Comparison of ENCODE assay signal across 8 mouse cellular contexts in the genomic region with DNA sequence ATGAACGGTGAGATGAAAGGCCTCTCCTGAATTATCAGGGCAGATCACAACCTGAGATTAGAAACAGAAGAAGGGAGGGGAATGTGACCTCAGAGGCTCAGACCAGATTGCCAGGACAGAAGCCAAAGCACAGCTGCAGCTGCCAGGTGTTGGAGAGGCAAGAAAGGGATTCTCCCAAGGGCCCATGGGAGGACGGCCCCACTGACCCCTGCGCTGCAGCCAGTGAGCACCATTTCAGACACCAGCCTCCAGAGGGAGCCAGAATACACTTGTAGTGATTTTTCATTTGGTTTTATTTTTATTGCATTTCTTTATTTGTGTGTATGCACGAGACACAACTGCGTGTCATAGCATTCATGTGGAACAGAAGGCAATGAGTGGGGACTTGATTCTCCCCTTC. TPM values are rescaled to one million over a fixed set of nuclear protein-coding genes. Genes with fewer than 3 reads are reported as not detected.
DNase-seq lines count a peak whose midpoint lies in the region; ATAC-seq and TF ChIP-seq lines count a peak whose summit lies in the region.

No protein-coding gene starts in this region.

- ATAC-seq in neural tube, embryonic 13.5 days (ENCODE audit: low read depth) = no peak

- H3K4me3 ChIP-seq in left cerebral cortex, adult 2 months = no peak overlapping the region
- no peak overlapping the region for H3K4me3 ChIP-seq in neural tube, embryonic 13.5 days

- peaks cover 34% of the 10 kb centered on the region for H3K4me1 ChIP-seq in neural tube, embryonic 13.5 days (replicated peaks)

- DNase-seq in adrenal gland, adult (ENCODE audit: inconsistent age in 2 of 2, low spot score in 1 of 2) = peak; percentile 37 to 81
- DNase-seq in adrenal gland, postnatal 4 days (ENCODE audit: low spot score in 2 of 2) = no peak
- DNase-seq in left cerebral cortex, adult 2 months (ENCODE audit: extremely low spot score in 1 of 2, low spot score in 2 of 2) = peak; percentile 52 to 57
- DNase-seq in left cerebral cortex, adult 8-10 months (ENCODE audit: low spot score in 2 of 2) = no peak
- DNase-seq in cerebellum, postnatal 14 days = peak; percentile 72 to 77
- peak; percentile 58 for DNase-seq in kidney, postnatal 14 days
- DNase-seq in urinary bladder, adult 18-20 months (ENCODE audit: low spot score in 2 of 2) = no peak

- H3K9me3 ChIP-seq in neural tube, embryonic 13.5 days = no peaks in the 10 kb centered on the region

- peaks cover 13% of the 10 kb centered on the region for H3K27me3 ChIP-seq in neural tube, embryonic 13.5 days

- intact Hi-C loops in left cerebral cortex, adult 2 months (cut with DNase I) = loop anchor here (5.0 to 10.0 kb wide), 2 partner anchors 68 to 96 kb away; a partner anchor contains a TSS

- H3K27ac ChIP-seq in left cerebral cortex, adult 2 months = no peak overlapping the region
- H3K27ac ChIP-seq in neural tube, embryonic 13.5 days (replicated peaks) = peak overlapping the region; percentile 6; the same call in 1 of the 2 replicates

- 0 out of 2 replicates have a peak, but pooled peaks cover 8% of the 10 kb centered on the region for H3K36me3 ChIP-seq in neural tube, embryonic 13.5 days

- WGBS in neural tube, embryonic 13.5 days = 22% methylated on average over 5 of the region's 5 CpGs

- no peak overlapping the region for H3K4me2 ChIP-seq in neural tube, embryonic 13.5 days

- TF ChIP-seq CTCF in left cerebral cortex, adult 2 months (IDR thresholded peaks at IDR 0.05) = peak; percentile 83

- H3K9ac ChIP-seq in neural tube, embryonic 13.5 days = no peak overlapping the region

RNA-seq across cellular contexts. Expression of a gene that starts 13.7 kb away (rescaled TPM):
- 10 to 100 TPM; 16.5 to 19.2 TPM for total RNA-seq in adrenal gland, postnatal 4 days (2021)
- 10 to 100 TPM; 10.5 to 11.0 TPM for total RNA-seq in left cerebral cortex, adult 2 months (2021)
- total RNA-seq in left cerebral cortex, adult 8-10 months (2022) = 10 to 100 TPM; 11.5 to 12.8 (median 12.2) TPM
- 19.7 and 23.0 TPM in 2 replicates for polyA plus RNA-seq in neural tube, embryonic 13.5 days (2015; fragmentation: Nextera tagmentation; extraction: Ambion mirVana)

RNA-seq across cellular contexts. Expression of a gene that starts 25.4 kb away (rescaled TPM):
- 10 to 100 TPM in 1 of 2 experiments, 1 to 10 TPM in 1; 7.2 to 12.0 TPM for total RNA-seq in adrenal gland, postnatal 4 days (2021)
- total RNA-seq in left cerebral cortex, adult 2 months (2021) = 10 to 100 TPM; 18.8 to 25.6 TPM
- total RNA-seq in left cerebral cortex, adult 8-10 months (2022) = 10 to 100 TPM in 3 of 4 experiments, 1 to 10 TPM in 1; 9.4 to 15.3 (median 12.8) TPM
- 12.6 and 12.8 TPM in 2 replicates for polyA plus RNA-seq in neural tube, embryonic 13.5 days (2015; fragmentation: Nextera tagmentation; extraction: Ambion mirVana)

RNA-seq across cellular contexts. Expression of a gene that starts 29.2 kb away (rescaled TPM):
- 1 to 10 TPM; 7.8 to 8.2 TPM for total RNA-seq in adrenal gland, postnatal 4 days (2021)
- 10 to 100 TPM; 79.9 to 86.4 TPM for total RNA-seq in left cerebral cortex, adult 2 months (2021)
- 10 to 100 TPM; 67.1 to 75.1 (median 69.9) TPM for total RNA-seq in left cerebral cortex, adult 8-10 months (2022)
- polyA plus RNA-seq in neural tube, embryonic 13.5 days (2015; fragmentation: Nextera tagmentation; extraction: Ambion mirVana) = 9.7 and 10.7 TPM in 2 replicates

RNA-seq across cellular contexts. Expression of a gene that starts 56.8 kb away (rescaled TPM):
- 1 to 10 TPM; 5.1 to 8.1 TPM for total RNA-seq in adrenal gland, postnatal 4 days (2021)
- total RNA-seq in left cerebral cortex, adult 2 months (2021) = 1 to 10 TPM; 1.3 to 2.5 TPM
- total RNA-seq in left cerebral cortex, adult 8-10 months (2022) = 1 to 10 TPM; 1.5 to 2.2 (median 1.9) TPM
- 0.17 and 0.59 TPM in 2 replicates for polyA plus RNA-seq in neural tube, embryonic 13.5 days (2015; fragmentation: Nextera tagmentation; extraction: Ambion mirVana)

Comparison
In these comparisons a context has a peak if more than half of its experiments do, and no peak if none do; other contexts are left out.
1. DNase-seq: peak in adrenal gland, adult (2 of 2), left cerebral cortex, adult 2 months (2 of 2), cerebellum, postnatal 14 days (2 of 2) and kidney, postnatal 14 days (single experiment); none in adrenal gland, postnatal 4 days (0 of 2), left cerebral cortex, adult 8-10 months (0 of 2) and urinary bladder, adult 18-20 months (0 of 2).
2. RNA of a gene that starts 29.2 kb away (total RNA-seq): 79.9 to 86.4 TPM in left cerebral cortex, adult 2 months and 67.1 to 75.1 TPM in left cerebral cortex, adult 8-10 months; 7.8 to 8.2 TPM in adrenal gland, postnatal 4 days; every median in the first group is over 4 times any median in the second.